Mouse (Mus musculus) neural tube, embryonic 11.5 days (tissue): ENCODE data around the gene 4930402H24Rik. TPM values are rescaled to one million over a fixed set of nuclear protein-coding genes. Genes with fewer than 3 reads are reported as not detected.

Experiments used
- ATAC-seq: fragments of 200-750 bp; cut with Nextera tagmentation; 2 replicates; pipeline ENCODE4 v1.8.0; 2017; ENCODE audit warnings: moderate number of reproducible peaks, mild to moderate bottlenecking, moderate TSS enrichment, moderate library complexity; ENCODE audit not compliant: insufficient read depth, low FRiP score, low TSS enrichment
- DNase-seq: peaks from one replicate; pipeline ENCODE4 v3.0.0-alpha.2; 2015; ENCODE audit warnings: low spot score
- H3K27ac ChIP-seq: fragments of 300-500 bp; sonication (generic); 2 replicates; pipeline ENCODE4 v1.5.1; 2014; ENCODE audit warnings: low read depth, mild to moderate bottlenecking, low read length
- H3K27me3 ChIP-seq: fragments of 300-500 bp; sonication (generic); 2 replicates; pipeline ENCODE4 v1.6.1; 2014; ENCODE audit warnings: mild to moderate bottlenecking, low read length, mixed read lengths; ENCODE audit not compliant: control insufficient read depth, insufficient read depth
- H3K36me3 ChIP-seq: fragments of 300-500 bp; sonication (generic); 2 replicates; pipeline ENCODE4 v1.6.1; 2014; ENCODE audit warnings: mild to moderate bottlenecking, low read length, moderate library complexity, mixed read lengths; ENCODE audit not compliant: control insufficient read depth, insufficient read depth
- H3K4me1 ChIP-seq: fragments of 300-500 bp; sonication (generic); 2 replicates; pipeline ENCODE4 v1.6.1; 2014; ENCODE audit warnings: low read length, mixed read lengths; ENCODE audit not compliant: control insufficient read depth, insufficient read depth
- H3K4me2 ChIP-seq: fragments of 300-500 bp; sonication (generic); 2 replicates; pipeline ENCODE4 v1.6.1; 2014; ENCODE audit warnings: low read depth, mild to moderate bottlenecking, moderate library complexity
- H3K4me3 ChIP-seq: fragments of 300-500 bp; sonication (generic); 2 replicates; pipeline ENCODE4 v1.5.1; 2014; ENCODE audit warnings: low read depth, low read length
- H3K9ac ChIP-seq: fragments of 300-500 bp; sonication (generic); 2 replicates; pipeline ENCODE4 v1.6.1; 2014; ENCODE audit warnings: mild to moderate bottlenecking, low read length
- H3K9me3 ChIP-seq: fragments of 300-500 bp; sonication (generic); 2 replicates; pipeline ENCODE4 v1.6.1; 2016; ENCODE audit warnings: low read length; ENCODE audit not compliant: control insufficient read depth
- WGBS: fragments of 180-500 bp; shearing (Covaris S2); extraction: QIAGEN DNeasy Blood & Tissue Kit; methylation state at CpG from one replicate; pipeline ENCODE4 v1.1.7; 2014; 5-methylcytosine and 5-hydroxymethylcytosine counted together
- polyA plus RNA-seq: library from polyadenylated mRNA; unstranded; fragments of >200 nt; fragmentation: Nextera tagmentation; extraction: Ambion mirVana; gene quantifications from 2 replicates; pipeline ENCODE4 v1.2.1, GENCODE M21; 2014

The 4930402H24Rik gene
- polyA plus RNA-seq, 1 experiment from 2014 or later: 61.6 TPM

DNA sequence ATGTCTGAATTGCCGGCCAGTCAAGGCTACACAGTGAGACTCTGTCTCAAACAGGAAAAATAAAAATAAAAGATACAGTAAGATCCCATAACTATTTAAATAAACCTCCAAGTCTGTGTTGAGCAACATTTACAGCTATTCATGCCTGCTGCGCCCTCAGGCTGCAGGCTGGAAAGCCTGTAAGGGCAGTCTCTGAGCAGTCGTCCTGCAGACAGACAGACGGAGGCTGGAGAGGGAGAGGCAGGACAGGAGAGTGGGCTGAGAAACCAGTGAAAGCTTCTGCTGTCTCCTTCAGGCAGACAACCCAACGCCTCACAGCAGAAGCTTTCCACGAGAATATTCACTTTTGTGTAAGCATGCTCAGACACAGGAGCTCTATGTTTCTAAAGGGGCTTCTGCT is 92.5 kb downstream of the 4930402H24Rik start:
- Histone ChIP-seq H3K9me3 (no peaks in the 10 kb centered on the region), H3K4me3 (no peak overlapping the region), H3K27ac (no peak overlapping the region), H3K4me1 (peaks cover under 1% of the 10 kb centered on the region; the same call in 1 of the 2 replicates), H3K36me3 (peaks cover 3% of the 10 kb centered on the region; the same call in 1 of the 2 replicates), H3K4me2 (no peak overlapping the region), H3K9ac (no peak overlapping the region), H3K27me3 (no peaks in the 10 kb centered on the region)
- 81% methylated on average over 6 of the region's 6 CpGs for WGBS
- no peak for DNase-seq
- no peak for ATAC-seq

DNA sequence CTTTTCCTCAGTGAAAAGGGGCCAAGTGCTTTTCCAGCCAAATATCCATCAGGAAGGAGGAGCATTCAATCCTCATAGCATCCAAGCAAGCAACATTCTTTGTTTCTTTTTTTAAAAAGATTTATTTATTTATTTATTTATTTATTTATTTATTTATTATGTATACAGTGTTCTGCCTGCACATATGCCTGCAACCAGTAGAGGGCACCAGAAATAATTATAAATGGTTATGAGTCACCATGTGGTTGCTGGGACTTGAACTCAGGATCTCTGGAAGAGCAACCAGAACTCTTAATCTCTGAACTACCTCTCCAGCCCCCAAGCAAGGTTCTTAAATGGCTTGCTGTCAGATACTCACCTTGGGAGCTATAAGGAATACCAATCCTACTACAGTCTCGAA is 93.7 kb downstream of the 4930402H24Rik start:
- Histone ChIP-seq H3K27me3 (no peaks in the 10 kb centered on the region), H3K4me1 (no peaks in the 10 kb centered on the region), H3K9me3 (no peaks in the 10 kb centered on the region), H3K4me2 (no peak overlapping the region), H3K9ac (no peak overlapping the region), H3K27ac (no peak overlapping the region), H3K4me3 (no peak overlapping the region), H3K36me3 (peaks cover 3% of the 10 kb centered on the region; the same call in 1 of the 2 replicates)
- WGBS: 83% methylated on average over 1 of the region's 1 CpGs
- DNase-seq: no peak
- no peak for ATAC-seq

GRCm38 (mm10) chr2:130805146-130805545 is 101.1 kb downstream of the 4930402H24Rik start:
- no peak overlapping the region for H3K4me3 ChIP-seq
- peaks cover 7% of the 10 kb centered on the region for H3K36me3 ChIP-seq
- H3K9me3 ChIP-seq: no peaks in the 10 kb centered on the region
- no peak for ATAC-seq
- no peak for DNase-seq
- no peaks in the 10 kb centered on the region for H3K4me1 ChIP-seq
- H3K4me2 ChIP-seq: no peak overlapping the region
- H3K9ac ChIP-seq: no peak overlapping the region
- WGBS: 93% methylated on average over 3 of the region's 3 CpGs
- H3K27me3 ChIP-seq: no peaks in the 10 kb centered on the region
- H3K27ac ChIP-seq: no peak overlapping the region

GRCm38 (mm10) chr2:130803706-130804105 is 102.5 kb downstream of the 4930402H24Rik start:
- no peak for DNase-seq
- Histone ChIP-seq H3K4me1 (no peaks in the 10 kb centered on the region), H3K9ac (no peak overlapping the region), H3K36me3 (peaks cover 7% of the 10 kb centered on the region), H3K4me3 (no peak overlapping the region), H3K9me3 (no peaks in the 10 kb centered on the region), H3K27me3 (no peaks in the 10 kb centered on the region), H3K27ac (no peak overlapping the region), H3K4me2 (no peak overlapping the region)
- 58% methylated on average over 25 of the region's 25 CpGs for WGBS
- no peak for ATAC-seq

DNA sequence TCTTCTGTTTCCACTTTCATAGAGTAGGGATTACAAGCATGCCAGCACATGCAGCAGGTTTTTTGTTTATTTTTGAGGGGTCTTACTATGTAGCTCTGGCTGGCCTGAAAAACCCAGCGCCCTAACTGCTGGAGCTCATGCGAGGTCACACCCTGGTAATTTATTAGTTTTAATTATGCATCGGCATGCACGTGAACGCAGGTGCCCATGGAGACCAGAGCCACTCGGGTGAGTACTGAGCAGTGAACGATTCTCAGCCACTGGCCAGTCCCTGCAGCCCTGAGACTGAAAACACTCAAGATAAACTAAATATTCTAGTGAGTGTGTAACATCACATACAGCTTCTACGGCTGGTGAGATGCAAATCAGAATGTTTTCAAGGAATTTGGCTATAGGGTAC is 110.5 kb downstream of the 4930402H24Rik start:
- WGBS: 84% methylated on average over 8 of the region's 8 CpGs
- Histone ChIP-seq H3K4me3 (no peak overlapping the region), H3K9me3 (no peaks in the 10 kb centered on the region), H3K27ac (no peak overlapping the region), H3K9ac (no peak overlapping the region), H3K27me3 (no peaks in the 10 kb centered on the region), H3K4me1 (no peaks in the 10 kb centered on the region), H3K4me2 (no peak overlapping the region), H3K36me3 (no peaks in the 10 kb centered on the region; the same call in 1 of the 2 replicates)
- DNase-seq (no peak), ATAC-seq (no peak)

DNA sequence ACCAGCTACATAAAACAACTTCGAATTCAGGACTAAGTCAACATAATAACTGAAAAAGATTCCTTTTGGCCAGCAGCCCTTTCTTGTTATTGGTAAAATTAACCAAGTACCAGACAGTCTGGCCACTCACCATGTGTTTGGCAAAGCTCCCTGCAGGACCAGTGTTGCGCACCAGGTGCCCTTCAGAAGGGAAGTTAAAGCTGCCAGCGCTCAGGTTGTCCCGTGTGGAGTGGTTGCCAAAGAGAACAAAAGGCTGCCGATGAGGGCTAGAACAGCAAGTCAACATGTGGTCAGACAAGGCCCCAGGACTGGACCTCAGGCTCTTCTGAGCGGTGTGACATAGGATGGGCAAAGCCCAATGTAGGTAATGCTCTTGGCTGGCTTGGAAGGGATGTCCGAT is 114.5 kb downstream of the 4930402H24Rik start:
- Histone ChIP-seq H3K4me2 (no peak overlapping the region), H3K4me1 (no peaks in the 10 kb centered on the region), H3K27ac (no peak overlapping the region), H3K36me3 (no peaks in the 10 kb centered on the region; the same call in 1 of the 2 replicates), H3K4me3 (no peak overlapping the region), H3K27me3 (no peaks in the 10 kb centered on the region), H3K9me3 (no peaks in the 10 kb centered on the region), H3K9ac (no peak overlapping the region)
- DNase-seq (no peak), ATAC-seq (no peak)
- WGBS: 88% methylated on average over 7 of the region's 7 CpGs

DNA sequence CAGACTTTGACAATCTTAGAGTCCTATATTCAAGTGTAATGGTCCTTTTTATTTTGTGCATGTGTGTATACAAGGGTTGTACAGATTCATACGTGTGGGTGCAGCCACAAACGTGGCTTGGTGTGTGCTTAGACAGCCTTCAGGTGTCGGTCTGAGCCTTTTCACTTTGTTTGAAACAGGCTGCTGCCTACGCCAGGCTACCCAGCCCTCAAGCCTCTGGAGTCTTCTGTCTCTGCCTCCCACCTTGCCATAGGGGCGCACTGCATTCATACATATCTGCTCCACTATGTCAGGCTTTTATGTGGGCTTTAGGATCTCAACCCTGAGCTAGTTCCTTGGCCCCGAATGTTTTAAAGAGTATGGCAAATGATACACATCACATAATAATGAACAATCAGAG is 116.6 kb downstream of the 4930402H24Rik start:
- 92% methylated on average over 6 of the region's 6 CpGs for WGBS
- no peaks in the 10 kb centered on the region; the same call in 1 of the 2 replicates for H3K36me3 ChIP-seq

GRCm38 (mm10) chr2:130789039-130789438 is 117.2 kb downstream of the 4930402H24Rik start:
- no peaks in the 10 kb centered on the region; the same call in 1 of the 2 replicates for H3K36me3 ChIP-seq
- H3K27ac ChIP-seq: no peak overlapping the region
- no peaks in the 10 kb centered on the region for H3K9me3 ChIP-seq
- H3K4me3 ChIP-seq: no peak overlapping the region
- no peak for DNase-seq
- H3K9ac ChIP-seq: no peak overlapping the region
- no peak overlapping the region for H3K4me2 ChIP-seq
- no peak for ATAC-seq
- no peaks in the 10 kb centered on the region for H3K27me3 ChIP-seq
- no peaks in the 10 kb centered on the region for H3K4me1 ChIP-seq
- WGBS: 88% methylated on average over 8 of the region's 8 CpGs

More for the DNA sequence above, 116.6 kb downstream of the 4930402H24Rik start:
- no peak overlapping the region for H3K9ac ChIP-seq
- no peak overlapping the region for H3K27ac ChIP-seq
- no peaks in the 10 kb centered on the region for H3K27me3 ChIP-seq
- no peaks in the 10 kb centered on the region for H3K9me3 ChIP-seq
- no peaks in the 10 kb centered on the region for H3K4me1 ChIP-seq
- H3K4me3 ChIP-seq: no peak overlapping the region
- no peak overlapping the region for H3K4me2 ChIP-seq
- ATAC-seq: no peak
- no peak for DNase-seq

GRCm38 (mm10) chr2:130784939-130785338 is 121.3 kb downstream of the 4930402H24Rik start:
- H3K4me3 ChIP-seq: no peak overlapping the region
- no peak overlapping the region for H3K9ac ChIP-seq
- no peak overlapping the region for H3K4me2 ChIP-seq
- DNase-seq (no peak), ATAC-seq (no peak)
- 77% methylated on average over 3 of the region's 3 CpGs for WGBS
- no peaks in the 10 kb centered on the region for H3K9me3 ChIP-seq
- H3K36me3 ChIP-seq: 0 out of 2 replicates have a peak, but pooled peaks cover 3% of the 10 kb centered on the region
- no peak overlapping the region for H3K27ac ChIP-seq
- no peaks in the 10 kb centered on the region for H3K27me3 ChIP-seq
- no peaks in the 10 kb centered on the region for H3K4me1 ChIP-seq
